Mouse (Mus musculus) neural tube, embryonic 14.5 days (tissue): ENCODE results near the gene Taldo1. TPM values are rescaled to one million over a fixed set of nuclear protein-coding genes. Genes with fewer than 3 reads are reported as not detected.
"Not testable (repeated sequence)": the region's sequence is repeated elsewhere in the genome, so short reads cannot be mapped to it uniquely, and the experiment has no call there.

Source experiments
- ATAC-seq: fragments of 200-750 bp; cut with Nextera tagmentation; 2 replicates; pipeline ENCODE4 v1.8.0; 2017; ENCODE audit warnings: low read depth, mild to moderate bottlenecking, moderate TSS enrichment, moderate library complexity
- H3K27ac ChIP-seq: fragments of 300-500 bp; sonication (generic); 2 replicates; pipeline ENCODE4 v1.5.1; 2014; ENCODE audit warnings: low read depth, mild to moderate bottlenecking, control low read depth, low read length, moderate library complexity, mixed read lengths
- H3K27me3 ChIP-seq: fragments of 300-500 bp; sonication (generic); 2 replicates; pipeline ENCODE4 v1.6.1; 2014; ENCODE audit warnings: low read length; ENCODE audit not compliant: control insufficient read depth, insufficient read depth
- H3K36me3 ChIP-seq: fragments of 300-500 bp; sonication (generic); 2 replicates; pipeline ENCODE4 v1.6.1; 2014; ENCODE audit warnings: low read length, mixed read lengths; ENCODE audit not compliant: control insufficient read depth, insufficient read depth
- H3K4me1 ChIP-seq: fragments of 300-500 bp; sonication (generic); 2 replicates; pipeline ENCODE4 v1.6.1; 2014; ENCODE audit warnings: low read length; ENCODE audit not compliant: control insufficient read depth, insufficient read depth
- H3K4me2 ChIP-seq: fragments of 300-500 bp; sonication (generic); 2 replicates; pipeline ENCODE4 v1.6.1; 2014; ENCODE audit warnings: mild to moderate bottlenecking, low read depth, low read length, control low read depth
- H3K4me3 ChIP-seq: fragments of 300-500 bp; sonication (generic); 2 replicates; pipeline ENCODE4 v1.5.1; 2014; ENCODE audit warnings: low read depth, low read length, control low read depth, mixed read lengths
- H3K9ac ChIP-seq: fragments of 300-500 bp; sonication (generic); replicated peaks from 2 replicates; pipeline ENCODE4 v1.6.1; 2014; ENCODE audit warnings: low read depth, mild to moderate bottlenecking, control low read depth, low read length, mixed read lengths
- H3K9me3 ChIP-seq: fragments of 300-500 bp; sonication (generic); 2 replicates; pipeline ENCODE4 v1.6.1; 2016; ENCODE audit warnings: low read length; ENCODE audit not compliant: control insufficient read depth
- WGBS: fragments of 180-500 bp; shearing (Covaris S2); extraction: QIAGEN DNeasy Blood & Tissue Kit; methylation state at CpG from one replicate; pipeline ENCODE4 v1.1.7; 2014; 5-methylcytosine and 5-hydroxymethylcytosine counted together
- polyA plus RNA-seq: library from polyadenylated mRNA; unstranded; fragments of >200 nt; fragmentation: Nextera tagmentation; extraction: Ambion mirVana; gene quantifications from 2 replicates; pipeline ENCODE4 v1.2.1, GENCODE M21; 2014

The Taldo1 gene
- polyA plus RNA-seq, 1 experiment from 2014 or later = 265 TPM

- Histone ChIP-seq H3K4me3 (no peak overlapping the region), H3K27me3 (no peaks in the 10 kb centered on the region), H3K9me3 (no peaks in the 10 kb centered on the region), H3K9ac (no peak overlapping the region), H3K4me2 (no peak overlapping the region), H3K27ac (no peak overlapping the region), H3K4me1 (peaks cover 13% of the 10 kb centered on the region; the same call in 1 of the 2 replicates), H3K36me3 (no peaks in the 10 kb centered on the region)
- no peak for ATAC-seq
- WGBS = 96% methylated on average over 9 of the region's 9 CpGs
Measured at GRCm38 (mm10) chr7:141441460-141441859, 49.5 kb downstream of the Taldo1 start.

- H3K36me3 ChIP-seq = no peaks in the 10 kb centered on the region
- peaks cover 9% of the 10 kb centered on the region; the same call in 1 of the 2 replicates for H3K4me1 ChIP-seq
- no peak overlapping the region for H3K27ac ChIP-seq
- H3K9ac ChIP-seq = no peak overlapping the region
- no peak overlapping the region for H3K4me2 ChIP-seq
- H3K9me3 ChIP-seq = no peaks in the 10 kb centered on the region
- WGBS = 94% methylated on average over 13 of the region's 13 CpGs
- H3K27me3 ChIP-seq = no peaks in the 10 kb centered on the region
- no peak overlapping the region for H3K4me3 ChIP-seq
- no peak for ATAC-seq
Measured at GRCm38 (mm10) chr7:141442199-141442598, 50.2 kb downstream of the Taldo1 start.

GRCm38 (mm10) chr7:141443081-141443821 lies 51.3 kb downstream of the Taldo1 start:
- peak overlapping the region; percentile 51 for H3K4me2 ChIP-seq
- peaks cover 11% of the 10 kb centered on the region; the same call in 1 of the 2 replicates for H3K4me1 ChIP-seq
- 31% methylated on average over 12 of the region's 12 CpGs for WGBS
- H3K36me3 ChIP-seq = no peaks in the 10 kb centered on the region
- no peak overlapping the region for H3K27ac ChIP-seq
- H3K9ac ChIP-seq = peak overlapping the region; percentile 0; the same call in 1 of the 2 replicates
- peak overlapping the region; percentile 15 for H3K4me3 ChIP-seq
- no peak for ATAC-seq
- H3K27me3 ChIP-seq = no peaks in the 10 kb centered on the region
- H3K9me3 ChIP-seq = no peaks in the 10 kb centered on the region

GRCm38 (mm10) chr7:141443828-141444237 lies 51.8 kb downstream of the Taldo1 start, which contains the start of gene Pidd1:
Pidd1 (minus strand) TSS chr7:141444025.
- H3K27me3 ChIP-seq = no peaks in the 10 kb centered on the region
- WGBS = 0% methylated on average over 25 of the region's 25 CpGs
- ATAC-seq = no peak
- peaks cover 17% of the 10 kb centered on the region; the same call in 1 of the 2 replicates for H3K4me1 ChIP-seq
- peak within 1 kb of the TSS; percentile 51 for H3K4me2 ChIP-seq
- no peak within 1 kb of the TSS for H3K27ac ChIP-seq
- H3K4me3 ChIP-seq = peak within 1 kb of the TSS; percentile 15
- no peaks in the 10 kb centered on the region for H3K9me3 ChIP-seq
- H3K9ac ChIP-seq = peak within 1 kb of the TSS; percentile 0; the same call in 1 of the 2 replicates
- H3K36me3 ChIP-seq = peaks cover 4% of the 10 kb centered on the region; the same call in 1 of the 2 replicates

GRCm38 (mm10) chr7:141446374-141446773 lies 54.4 kb downstream of the Taldo1 start:
- H3K27ac ChIP-seq, H3K9ac ChIP-seq, H3K9me3 ChIP-seq, H3K4me3 ChIP-seq, ATAC-seq, H3K27me3 ChIP-seq: not testable (repeated sequence)
- Histone ChIP-seq H3K4me1 (peaks cover 17% of the 10 kb centered on the region; the same call in 1 of the 2 replicates), H3K4me2 (peak overlapping the region; percentile 83; the same call in 1 of the 2 replicates), H3K36me3 (peaks cover 12% of the 10 kb centered on the region; the same call in 1 of the 2 replicates)
- 94% methylated on average over 3 of the region's 3 CpGs for WGBS

GRCm38 (mm10) chr7:141447110-141447991 lies 55.4 kb downstream of the Taldo1 start, which contains the start of gene Rplp2:
Rplp2 (plus strand) TSS chr7:141447370.
- WGBS = under 1% methylated on average over 63 of the region's 63 CpGs

GRCm38 (mm10) chr7:141451928-141452327 lies 59.9 kb downstream of the Taldo1 start:
- H3K4me2 ChIP-seq = no peak overlapping the region
- H3K36me3 ChIP-seq = peaks cover 17% of the 10 kb centered on the region; the same call in 1 of the 2 replicates
- no peak for ATAC-seq
- no peak overlapping the region for H3K27ac ChIP-seq
- no peaks in the 10 kb centered on the region for H3K27me3 ChIP-seq
- no peaks in the 10 kb centered on the region for H3K9me3 ChIP-seq
- H3K4me3 ChIP-seq = no peak overlapping the region
- H3K4me1 ChIP-seq = peaks cover 18% of the 10 kb centered on the region
- no peak overlapping the region for H3K9ac ChIP-seq

More at GRCm38 (mm10) chr7:141447110-141447991, 55.4 kb downstream of the Taldo1 start, which contains the start of gene Rplp2:
- Histone ChIP-seq H3K4me1 (peaks cover 17% of the 10 kb centered on the region; the same call in 1 of the 2 replicates), H3K4me3 (peak within 1 kb of the TSS; percentile 70), H3K9me3 (no peaks in the 10 kb centered on the region), H3K9ac (peak within 1 kb of the TSS; percentile 83), H3K4me2 (peak within 1 kb of the TSS; percentile 83), H3K36me3 (peaks cover 17% of the 10 kb centered on the region; the same call in 1 of the 2 replicates), H3K27me3 (no peaks in the 10 kb centered on the region), H3K27ac (peak within 1 kb of the TSS; percentile 91)
- peak; percentile 95 for ATAC-seq
